Mouse (Mus musculus) left cerebral cortex, adult 2 months (tissue): ENCODE measurements around the gene Mcemp1. TPM values are rescaled to one million over a fixed set of nuclear protein-coding genes. Genes with fewer than 3 reads are reported as not detected.

ENCODE experiments used
- DNase-seq, 2 experiments: peaks; one replicate each; pipeline ENCODE4 v3.0.0; 2021 to 2022; ENCODE audit warnings: low spot score in 2 of 2, mixed read lengths in 1 of 2; ENCODE audit errors: extremely low spot score in 1 of 2
- H3K27ac ChIP-seq: fragments of 200-600 bp; 2 replicates; pipeline ENCODE4 v1.8.1; 2022
- H3K4me3 ChIP-seq: fragments of 200-600 bp; 2 replicates; pipeline ENCODE4 v1.8.1; 2022
- CTCF ChIP-seq: fragments of 200-600 bp; IDR thresholded peaks from 2 replicates; pipeline ENCODE4 v1.8.1; 2022; ENCODE audit warnings: antibody characterized with exemption, mild to moderate bottlenecking, moderate library complexity
- intact Hi-C: fragments of 180-260 bp; cut with DNase I; formaldehyde crosslinking; loops from one replicate; pipeline ENCODE4 v1.15.1; 2025
- total RNA-seq, 2 experiments: library from RNA; stranded (reverse); gene quantifications; 2 replicates each; pipeline ENCODE4 v1.2.3; 2021

Mcemp1 gene
- total RNA-seq, 2 experiments from 2014 or later: 0.23 to 0.37 TPM

GRCm38 (mm10) chr8:3694121-3694520 lies 28.6 kb downstream of the Mcemp1 start, which contains the start of gene Fcer2a:
Gene Fcer2a (minus strand): TSS chr8:3694175.
- H3K4me3 ChIP-seq: no peak within 1 kb of the TSS
- TF ChIP-seq CTCF: no peak
- H3K27ac ChIP-seq: no peak within 1 kb of the TSS
- DNase-seq: no peak
- intact Hi-C loops: no loop called here

GRCm38 (mm10) chr8:3701491-3701890 lies 35.9 kb downstream of the Mcemp1 start:
- intact Hi-C loops: no loop called here
- DNase-seq: no peak
- no peak for TF ChIP-seq CTCF
- Histone ChIP-seq H3K27ac (no peak overlapping the region), H3K4me3 (no peak overlapping the region)

GRCm38 (mm10) chr8:3705711-3706110 lies 40.2 kb downstream of the Mcemp1 start:
- DNase-seq: peak; percentile 30
- TF ChIP-seq CTCF: peak; percentile 48
- intact Hi-C loops: no loop called here
- H3K4me3 ChIP-seq: no peak overlapping the region
- H3K27ac ChIP-seq: no peak overlapping the region

- DNase-seq: no peak
- TF ChIP-seq CTCF: no peak
- Histone ChIP-seq H3K4me3 (no peak overlapping the region), H3K27ac (no peak overlapping the region)
- intact Hi-C loops: no loop called here
Observed at GRCm38 (mm10) chr8:3707611-3708010, 42.1 kb downstream of the Mcemp1 start.

GRCm38 (mm10) chr8:3710312-3710711 lies 44.8 kb downstream of the Mcemp1 start:
- no peak for TF ChIP-seq CTCF
- intact Hi-C loops: no loop called here
- Histone ChIP-seq H3K4me3 (no peak overlapping the region), H3K27ac (no peak overlapping the region)
- no peak for DNase-seq

- DNase-seq: no peak
- intact Hi-C loops: no loop called here
- Histone ChIP-seq H3K27ac (no peak overlapping the region), H3K4me3 (no peak overlapping the region)
- TF ChIP-seq CTCF: no peak
Observed at GRCm38 (mm10) chr8:3711646-3712045, 46.1 kb downstream of the Mcemp1 start.

- intact Hi-C loops: loop anchor here (5.0 kb wide), 1 partner anchor 240 kb away; no protein-coding TSS in a partner anchor
- TF ChIP-seq CTCF: no peak
- Histone ChIP-seq H3K4me3 (no peak overlapping the region), H3K27ac (no peak overlapping the region)
- no peak for DNase-seq
Observed at GRCm38 (mm10) chr8:3717321-3717954, 51.9 kb downstream of the Mcemp1 start.

- Histone ChIP-seq H3K27ac (no peak overlapping the region), H3K4me3 (no peak overlapping the region)
- DNase-seq: peak; percentile 56 to 73
- peak; percentile 87 for TF ChIP-seq CTCF
- intact Hi-C loops: loop anchor here (5.0 kb wide), 1 partner anchor 239 kb away; no protein-coding TSS in a partner anchor
Observed at GRCm38 (mm10) chr8:3718559-3718958, 53.0 kb downstream of the Mcemp1 start.

Other genes with a start within 250 kb of the Mcemp1 start
- gene Pex11g, start 198.1 kb upstream of the Mcemp1 start, total RNA-seq: under 1 TPM; 0.84 to 0.88 TPM
- gene Tex45, start 194.9 kb upstream of the Mcemp1 start, total RNA-seq: under 1 TPM in 1 of 2 experiments, not detected in 1; 0.23 TPM
- gene Zfp358, start 172.6 kb upstream of the Mcemp1 start, total RNA-seq: 10 to 100 TPM; 32.4 to 34.8 TPM
- gene Mcoln1, start 165.3 kb upstream of the Mcemp1 start, total RNA-seq: 10 to 100 TPM; 90.6 to 96.1 TPM
- gene Pnpla6, start 150.4 kb upstream of the Mcemp1 start, total RNA-seq: 10 to 100 TPM; 76.5 to 86.0 TPM
- not detected for gene C330021F23Rik, start 97.8 kb upstream of the Mcemp1 start, total RNA-seq
- gene Camsap3, start 78.5 kb upstream of the Mcemp1 start, total RNA-seq: 10 to 100 TPM; 33.6 to 35.4 TPM
- gene Xab2, start 44.4 kb upstream of the Mcemp1 start, total RNA-seq: 10 to 100 TPM; 37.3 to 38.4 TPM
- 10 to 100 TPM; 72.8 to 84.1 TPM for gene Pet100, start 44.2 kb upstream of the Mcemp1 start, total RNA-seq
- gene Pcp2, start 40.2 kb upstream of the Mcemp1 start, total RNA-seq: not detected
- 10 to 100 TPM; 50.7 to 65.6 TPM for gene Stxbp2, start 34.8 kb upstream of the Mcemp1 start, total RNA-seq
- gene Retn, start 10.0 kb upstream of the Mcemp1 start, total RNA-seq: 1 to 10 TPM in 1 of 2 experiments, under 1 TPM in 1; 0.79 to 1.2 TPM
- gene Fcor, start 6.6 kb downstream of the Mcemp1 start, total RNA-seq: 10 to 100 TPM; 10.8 to 14.2 TPM
- 10 to 100 TPM; 26.4 to 27.2 TPM for gene Trappc5, start 10.5 kb downstream of the Mcemp1 start, total RNA-seq
- gene Fcer2a, start 28.4 kb downstream of the Mcemp1 start, total RNA-seq: not detected
- not detected for gene Clec4g, start 54.9 kb downstream of the Mcemp1 start, total RNA-seq
- gene Cd209a, start 83.2 kb downstream of the Mcemp1 start, total RNA-seq: 1 to 10 TPM in 1 of 2 experiments, under 1 TPM in 1; 0.54 to 1.5 TPM
- gene Cd209e, start 188.6 kb downstream of the Mcemp1 start, total RNA-seq: not detected
- gene Cd209d, start 212.8 kb downstream of the Mcemp1 start, total RNA-seq: not detected